Mouse (Mus musculus): Measurements from ENCODE around the gene Efemp1. TPM values are rescaled to one million over a fixed set of nuclear protein-coding genes. Genes with fewer than 3 reads are reported as not detected.

Gene Efemp1
- polyA plus RNA-seq (2012; rRNA removed) = 9.6 and 11.6 TPM in 2 replicates

- Histone ChIP-seq H3K4me3 (ENCODE audit: low read depth, low read length) (peak within 1 kb of the TSS; percentile 46), H3K4me1 (ENCODE audit: control insufficient read depth, insufficient read depth, insufficient read length, low read length) (no peaks in the 10 kb centered on the region), H3K27me3 (ENCODE audit: control insufficient read depth, insufficient read depth, low read length) (no peaks in the 10 kb centered on the region), H3K36me3 (ENCODE audit: control insufficient read depth, insufficient read depth, low read length) (no peaks in the 10 kb centered on the region), H3K27ac (ENCODE audit: insufficient read depth, low read depth, low read length) (no peak within 1 kb of the TSS)
- TF ChIP-seq CTCF (IDR thresholded peaks at IDR 0.05; ENCODE audit: extremely low read depth, insufficient read length, insufficient replicate concordance, low read depth, low read length) (no peak), POLR2A (IDR thresholded peaks at IDR 0.05; ENCODE audit: low read depth, low read length) (no peak)
- WGBS = 2% methylated on average over 30 of the region's 30 CpGs
Measured at GRCm38 (mm10) chr11:28853102-28853800, at the start of gene Efemp1. Gene Efemp1 (plus strand): TSS chr11:28853204.

DNA sequence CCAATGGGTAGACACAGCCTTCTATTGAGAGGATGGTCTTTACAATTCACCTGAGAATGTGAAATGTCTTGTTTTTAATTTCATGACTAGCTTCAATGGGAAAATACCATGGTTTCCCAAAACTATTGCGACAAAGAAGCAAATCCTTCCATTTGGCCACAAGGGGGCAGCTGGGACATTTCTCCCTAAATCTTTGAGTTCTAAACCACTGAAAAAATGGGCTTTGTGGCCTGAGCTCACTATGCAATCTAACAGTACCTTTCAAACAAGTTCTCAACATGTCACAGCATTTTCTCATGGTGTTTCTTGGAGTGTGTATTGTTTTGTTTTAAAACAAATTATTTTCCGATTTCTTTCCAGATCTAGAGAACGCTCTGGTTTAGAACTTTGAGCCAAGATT lies 44.3 kb upstream of the Efemp1 start:
- no peaks in the 10 kb centered on the region for H3K36me3 ChIP-seq (ENCODE audit: control insufficient read depth, insufficient read depth, low read length)
- no peak overlapping the region for H3K27ac ChIP-seq (ENCODE audit: insufficient read depth, low read depth, low read length)
- H3K27me3 ChIP-seq (ENCODE audit: control insufficient read depth, insufficient read depth, low read length) = no peaks in the 10 kb centered on the region
- WGBS = 71% methylated on average over 3 of the region's 3 CpGs
- no peak overlapping the region for H3K4me3 ChIP-seq (ENCODE audit: low read depth, low read length)
- TF ChIP-seq POLR2A (IDR thresholded peaks at IDR 0.05; ENCODE audit: low read depth, low read length) (no peak), CTCF (IDR thresholded peaks at IDR 0.05; ENCODE audit: extremely low read depth, insufficient read length, insufficient replicate concordance, low read depth, low read length) (no peak)
- H3K4me1 ChIP-seq (ENCODE audit: control insufficient read depth, insufficient read depth, insufficient read length, low read length) = no peaks in the 10 kb centered on the region

DNA sequence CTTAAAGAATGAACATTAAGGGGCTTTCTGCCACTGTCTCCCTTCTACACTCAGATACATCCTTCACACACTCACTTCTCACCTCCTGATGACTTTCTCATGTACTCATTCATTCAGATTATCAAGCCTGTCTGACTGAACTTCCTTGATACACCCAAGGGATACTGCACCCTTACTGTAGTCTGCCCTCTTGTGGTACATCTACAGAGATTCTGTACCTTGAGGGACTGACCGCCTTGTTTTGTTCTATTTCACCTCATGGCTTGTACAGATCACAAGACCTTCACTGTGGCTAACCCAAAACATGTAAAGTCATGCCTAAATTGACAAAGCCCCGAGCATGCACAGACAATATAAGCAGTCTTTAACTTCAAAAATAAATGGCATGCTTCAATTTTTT lies 41.1 kb upstream of the Efemp1 start:
- WGBS = 60% methylated on average over 2 of the region's 2 CpGs
- TF ChIP-seq CTCF (IDR thresholded peaks at IDR 0.05; ENCODE audit: extremely low read depth, insufficient read length, insufficient replicate concordance, low read depth, low read length) = no peak
- TF ChIP-seq POLR2A (IDR thresholded peaks at IDR 0.05; ENCODE audit: low read depth, low read length) = no peak
- Histone ChIP-seq H3K36me3 (ENCODE audit: control insufficient read depth, insufficient read depth, low read length) (no peaks in the 10 kb centered on the region), H3K4me3 (ENCODE audit: low read depth, low read length) (no peak overlapping the region), H3K4me1 (ENCODE audit: control insufficient read depth, insufficient read depth, insufficient read length, low read length) (no peaks in the 10 kb centered on the region), H3K27me3 (ENCODE audit: control insufficient read depth, insufficient read depth, low read length) (no peaks in the 10 kb centered on the region), H3K27ac (ENCODE audit: insufficient read depth, low read depth, low read length) (no peak overlapping the region)

GRCm38 (mm10) chr11:28812564-28812963 lies 40.4 kb upstream of the Efemp1 start:
- no peaks in the 10 kb centered on the region for H3K36me3 ChIP-seq (ENCODE audit: control insufficient read depth, insufficient read depth, low read length)
- no peaks in the 10 kb centered on the region for H3K27me3 ChIP-seq (ENCODE audit: control insufficient read depth, insufficient read depth, low read length)
- TF ChIP-seq POLR2A (IDR thresholded peaks at IDR 0.05; ENCODE audit: low read depth, low read length) (no peak), CTCF (IDR thresholded peaks at IDR 0.05; ENCODE audit: extremely low read depth, insufficient read length, insufficient replicate concordance, low read depth, low read length) (no peak)
- H3K4me1 ChIP-seq (ENCODE audit: control insufficient read depth, insufficient read depth, insufficient read length, low read length) = no peaks in the 10 kb centered on the region
- no peak overlapping the region for H3K27ac ChIP-seq (ENCODE audit: insufficient read depth, low read depth, low read length)
- no peak overlapping the region for H3K4me3 ChIP-seq (ENCODE audit: low read depth, low read length)
- 16% methylated on average over 2 of the region's 2 CpGs for WGBS

DNA sequence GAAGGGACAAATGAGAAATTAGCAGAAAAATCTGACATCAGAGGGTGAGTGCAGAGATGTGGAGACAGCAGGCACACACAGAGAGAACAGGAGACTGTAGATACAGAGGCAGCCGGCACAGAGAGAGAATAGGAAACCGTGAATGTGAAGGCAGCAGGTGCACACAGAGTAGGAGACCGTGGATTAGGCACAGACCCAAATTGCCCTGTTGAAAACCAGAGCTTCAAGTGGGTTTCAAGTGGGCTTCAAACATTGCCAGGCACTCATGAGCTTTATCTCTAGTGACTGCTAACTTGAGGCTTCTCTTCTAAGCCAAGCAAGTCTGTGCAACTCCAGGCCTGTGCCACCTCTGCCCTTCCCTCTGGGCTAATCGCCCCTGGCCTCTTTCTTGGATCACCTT lies 35.6 kb upstream of the Efemp1 start:
- TF ChIP-seq CTCF (IDR thresholded peaks at IDR 0.05; ENCODE audit: extremely low read depth, insufficient read length, insufficient replicate concordance, low read depth, low read length) (no peak), POLR2A (IDR thresholded peaks at IDR 0.05; ENCODE audit: low read depth, low read length) (no peak)
- H3K27me3 ChIP-seq (ENCODE audit: control insufficient read depth, insufficient read depth, low read length) = no peaks in the 10 kb centered on the region
- H3K27ac ChIP-seq (ENCODE audit: insufficient read depth, low read depth, low read length) = no peak overlapping the region
- no peak overlapping the region for H3K4me3 ChIP-seq (ENCODE audit: low read depth, low read length)
- H3K4me1 ChIP-seq (ENCODE audit: control insufficient read depth, insufficient read depth, insufficient read length, low read length) = no peaks in the 10 kb centered on the region
- H3K36me3 ChIP-seq (ENCODE audit: control insufficient read depth, insufficient read depth, low read length) = no peaks in the 10 kb centered on the region
- 76% methylated on average over 4 of the region's 4 CpGs for WGBS

DNA sequence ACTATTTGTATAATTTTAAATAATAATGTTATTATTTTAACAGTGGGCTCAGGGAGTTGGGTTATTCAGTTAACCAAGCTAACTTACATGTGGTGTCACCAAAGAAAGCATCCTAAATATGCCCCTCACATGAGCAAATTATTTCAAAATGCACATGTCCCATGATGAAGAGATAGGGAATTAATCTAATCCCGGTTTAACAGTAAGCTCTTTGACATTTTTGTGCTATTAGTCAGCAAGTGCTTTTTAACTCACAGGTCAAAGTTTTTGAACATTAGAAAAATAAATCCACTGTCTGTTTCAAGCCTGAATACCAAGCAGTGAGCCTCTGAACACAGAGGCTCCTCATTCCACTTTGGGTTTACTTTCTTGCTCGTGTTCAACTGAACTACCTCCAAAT lies 26.1 kb upstream of the Efemp1 start:
- Histone ChIP-seq H3K36me3 (ENCODE audit: control insufficient read depth, insufficient read depth, low read length) (no peaks in the 10 kb centered on the region), H3K27ac (ENCODE audit: insufficient read depth, low read depth, low read length) (no peak overlapping the region), H3K27me3 (ENCODE audit: control insufficient read depth, insufficient read depth, low read length) (no peaks in the 10 kb centered on the region), H3K4me3 (ENCODE audit: low read depth, low read length) (no peak overlapping the region), H3K4me1 (ENCODE audit: control insufficient read depth, insufficient read depth, insufficient read length, low read length) (no peaks in the 10 kb centered on the region)
- 76% methylated on average over 2 of the region's 2 CpGs for WGBS
- TF ChIP-seq POLR2A (IDR thresholded peaks at IDR 0.05; ENCODE audit: low read depth, low read length) = no peak
- no peak for TF ChIP-seq CTCF (IDR thresholded peaks at IDR 0.05; ENCODE audit: extremely low read depth, insufficient read length, insufficient replicate concordance, low read depth, low read length)

- WGBS = 57% methylated on average over 3 of the region's 3 CpGs
- H3K27ac ChIP-seq (ENCODE audit: insufficient read depth, low read depth, low read length) = no peak overlapping the region
- no peak for TF ChIP-seq CTCF (IDR thresholded peaks at IDR 0.05; ENCODE audit: extremely low read depth, insufficient read length, insufficient replicate concordance, low read depth, low read length)
- no peak for TF ChIP-seq POLR2A (IDR thresholded peaks at IDR 0.05; ENCODE audit: low read depth, low read length)
Measured at GRCm38 (mm10) chr11:28833809-28834208, 19.2 kb upstream of the Efemp1 start.

More at GRCm38 (mm10) chr11:28833809-28834208, 19.2 kb upstream of the Efemp1 start:
- no peaks in the 10 kb centered on the region for H3K27me3 ChIP-seq (ENCODE audit: control insufficient read depth, insufficient read depth, low read length)
- H3K4me1 ChIP-seq (ENCODE audit: control insufficient read depth, insufficient read depth, insufficient read length, low read length) = no peaks in the 10 kb centered on the region
- H3K4me3 ChIP-seq (ENCODE audit: low read depth, low read length) = no peak overlapping the region
- no peaks in the 10 kb centered on the region for H3K36me3 ChIP-seq (ENCODE audit: control insufficient read depth, insufficient read depth, low read length)
